8 mouse cellular contexts compared by ENCODE assay signal in genomic region chr17:34024317-34024821, GRCm38 (mm10). TPM values are rescaled to one million over a fixed set of nuclear protein-coding genes. Genes with fewer than 3 reads are reported as not detected.
DNase-seq lines count a peak whose midpoint lies in the region; ATAC-seq lines count a peak whose summit lies in the region.

Ring1 (minus strand) TSS chr17:34024680.

- WGBS in embryonic facial prominence, embryonic 14.5 days: 0% methylated on average over 10 of the region's 58 CpGs

- H3K9ac ChIP-seq in embryonic facial prominence, embryonic 14.5 days (ENCODE audit: low read depth, low read length): peak within 1 kb of the TSS; percentile 92

- DNase-seq in 3134 (ENCODE audit: extremely low read depth, insufficient read length, low spot score): peak; percentile 85
- DNase-seq in adrenal gland, postnatal 14 days: peak; percentile 93
- DNase-seq in embryonic facial prominence, embryonic 14.5 days (ENCODE audit: low spot score): peak; percentile 92
- DNase-seq in heart, adult 8-10 months (ENCODE audit: low spot score): peak; percentile 80
- peak; percentile 83 for DNase-seq in kidney, adult 9 months
- DNase-seq in liver: peak; percentile 82
- DNase-seq in splenic B cell, adult 2 months (ENCODE audit: low read depth, low spot score): peak; percentile 89

- ATAC-seq in embryonic facial prominence, embryonic 14.5 days (ENCODE audit: low read depth): peak; percentile 73
- no peak for ATAC-seq in monocyte, adult 5-6 weeks (replicated peaks; ENCODE audit: insufficient number of reproducible peaks, low FRiP score, low TSS enrichment, poor library complexity, severe bottlenecking)

- H3K4me1 ChIP-seq in embryonic facial prominence, embryonic 14.5 days (ENCODE audit: control insufficient read depth, insufficient read depth, low read length): peaks cover 32% of the 10 kb centered on the region

- peak within 1 kb of the TSS; percentile 91 for H3K4me3 ChIP-seq in embryonic facial prominence, embryonic 14.5 days (ENCODE audit: low read depth, low read length)

- peak within 1 kb of the TSS; percentile 91 for H3K27ac ChIP-seq in embryonic facial prominence, embryonic 14.5 days (replicated peaks; ENCODE audit: low read depth, low read length)

- H3K27me3 ChIP-seq in embryonic facial prominence, embryonic 14.5 days (replicated peaks; ENCODE audit: control insufficient read depth, insufficient read depth, low read length): no peaks in the 10 kb centered on the region
- no peaks in the 10 kb centered on the region for H3K27me3 ChIP-seq in splenic B cell, adult 2 months (ENCODE audit: control insufficient read depth, insufficient read depth, low read length, poor library complexity, severe bottlenecking)

- H3K9me3 ChIP-seq in embryonic facial prominence, embryonic 14.5 days (ENCODE audit: control insufficient read depth, low read length): 0 out of 2 replicates have a peak, but pooled peaks cover 5% of the 10 kb centered on the region

- H3K36me3 ChIP-seq in embryonic facial prominence, embryonic 14.5 days (ENCODE audit: control insufficient read depth, insufficient read depth, low read length): peaks cover 43% of the 10 kb centered on the region
- peaks cover 4% of the 10 kb centered on the region for H3K36me3 ChIP-seq in splenic B cell, adult 2 months (ENCODE audit: control insufficient read depth, insufficient read depth, low read length, poor library complexity, severe bottlenecking)

- peak within 1 kb of the TSS; percentile 97 for H3K4me2 ChIP-seq in embryonic facial prominence, embryonic 14.5 days (ENCODE audit: low read depth, low read length)

RNA-seq across cellular contexts. Expression of gene Ring1, which starts in this region (rescaled TPM):
- total RNA-seq in adrenal gland, postnatal 14 days (2021): 36.6 and 42.5 TPM in 2 replicates
- polyA plus RNA-seq in embryonic facial prominence, embryonic 14.5 days (2014; fragmentation: Nextera tagmentation; extraction: Ambion mirVana): 6.0 and 7.2 TPM in 2 replicates
- total RNA-seq in heart, adult 8-10 months (2022): 10 to 100 TPM; 11.9 to 18.1 (median 14.1) TPM
- 10.9 to 15.5 TPM (median 15.1 TPM) in 3 replicates for total RNA-seq in monocyte, adult 5-6 weeks (2017)
